Mouse (Mus musculus): ENCODE measurements around the gene Tjp2. TPM values are rescaled to one million over a fixed set of nuclear protein-coding genes. Genes with fewer than 3 reads are reported as not detected.
"Not testable (repeated sequence)": the region's sequence is repeated elsewhere in the genome, so short reads cannot be mapped to it uniquely, and the experiment has no call there.

Tjp2 gene
- polyA plus RNA-seq, 1 experiment from 2014 or later = 38.6 TPM

DNA sequence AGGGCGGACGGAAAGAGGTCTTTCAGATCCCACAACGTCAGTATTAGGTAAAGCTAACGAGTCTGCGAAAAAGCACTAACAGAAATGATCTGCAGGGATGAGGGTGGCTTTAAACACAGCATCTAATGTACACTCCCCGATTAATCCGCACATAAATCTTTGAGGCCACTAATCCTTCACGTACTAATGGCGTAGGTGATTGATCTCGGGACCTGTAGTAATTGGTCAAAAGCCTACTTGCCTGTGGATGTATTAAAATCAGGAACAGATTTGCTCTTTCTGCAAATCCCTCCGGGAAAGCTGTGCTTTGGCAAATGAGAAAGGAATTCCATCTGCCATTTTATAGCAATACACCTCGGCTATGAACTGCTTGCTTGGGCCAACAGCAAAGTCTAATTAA is 24.3 kb downstream of the Tjp2 start:
- Histone ChIP-seq H3K9me3 (no peaks in the 10 kb centered on the region), H3K4me1 (no peaks in the 10 kb centered on the region), H3K9ac (no peak overlapping the region), H3K27ac (no peak overlapping the region), H3K36me3 (no peaks in the 10 kb centered on the region), H3K27me3 (no peaks in the 10 kb centered on the region), H3K4me3 (no peak overlapping the region), H3K4me2 (no peak overlapping the region)
- ATAC-seq (ENCODE audit: borderline replicate concordance, extremely low read depth, low FRiP score, low TSS enrichment) = no peak
- WGBS = 81% methylated on average over 12 of the region's 12 CpGs

DNA sequence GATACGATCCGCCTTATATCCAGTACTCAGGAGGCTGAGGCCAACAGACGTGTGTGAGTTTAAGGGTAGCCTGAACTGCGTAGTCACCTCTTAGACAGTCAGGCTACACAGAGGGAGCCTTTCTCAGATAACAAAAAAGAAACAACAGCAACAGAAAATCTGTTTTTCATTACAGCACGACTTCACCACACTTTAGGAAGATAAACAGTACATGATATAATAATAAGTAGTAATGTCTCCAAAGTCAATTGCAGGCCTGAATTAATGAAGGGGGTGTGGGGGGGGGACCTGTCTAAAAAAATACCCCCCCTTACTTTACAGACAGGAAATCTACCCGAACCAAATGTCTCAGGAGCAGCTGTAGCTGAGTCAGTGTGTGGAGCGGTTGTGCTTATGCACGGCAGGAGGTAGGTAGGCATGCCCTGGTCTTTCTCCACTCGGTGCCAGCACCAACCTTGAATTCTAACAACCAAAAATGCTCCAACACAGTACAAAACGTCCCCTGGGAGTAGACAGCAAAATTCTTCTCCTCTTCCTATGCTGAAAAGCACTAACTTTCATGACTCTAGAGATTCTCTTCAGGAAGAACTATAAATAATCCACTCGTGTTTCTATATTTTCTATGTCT is 26.0 kb downstream of the Tjp2 start:
- ATAC-seq (ENCODE audit: borderline replicate concordance, extremely low read depth, low FRiP score, low TSS enrichment) = no peak
- Histone ChIP-seq H3K9me3 (no peaks in the 10 kb centered on the region), H3K27me3 (no peaks in the 10 kb centered on the region), H3K4me2 (no peak overlapping the region), H3K9ac (no peak overlapping the region), H3K4me1 (no peaks in the 10 kb centered on the region), H3K27ac (no peak overlapping the region), H3K36me3 (0 out of 2 replicates have a peak, but pooled peaks cover 5% of the 10 kb centered on the region), H3K4me3 (no peak overlapping the region)
- 67% methylated on average over 11 of the region's 11 CpGs for WGBS

DNA sequence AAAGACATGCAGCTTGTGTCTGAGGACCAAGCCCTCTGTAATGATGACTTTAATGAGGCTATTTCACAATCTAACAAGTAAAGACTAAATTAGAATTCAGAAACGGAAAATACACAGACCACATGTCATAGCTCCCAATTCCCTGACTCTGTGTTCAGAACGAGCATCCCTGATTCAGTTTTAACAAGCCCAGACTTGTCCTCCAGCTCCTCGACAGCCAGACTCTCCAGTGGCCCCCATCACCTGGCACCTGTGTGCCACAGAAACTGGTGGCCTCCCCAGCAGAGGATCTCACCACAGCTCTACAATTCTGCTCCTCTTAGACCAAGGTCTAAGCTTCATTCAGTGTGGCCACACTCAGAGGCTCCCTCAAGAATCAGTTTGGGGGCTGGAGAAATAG is 27.5 kb downstream of the Tjp2 start:
- Histone ChIP-seq H3K4me2 (no peak overlapping the region), H3K36me3 (0 out of 2 replicates have a peak, but pooled peaks cover 5% of the 10 kb centered on the region), H3K4me3 (no peak overlapping the region), H3K27ac (no peak overlapping the region), H3K9ac (no peak overlapping the region), H3K27me3 (no peaks in the 10 kb centered on the region), H3K4me1 (no peaks in the 10 kb centered on the region), H3K9me3 (no peaks in the 10 kb centered on the region)
- ATAC-seq (ENCODE audit: borderline replicate concordance, extremely low read depth, low FRiP score, low TSS enrichment) = no peak
- 55% methylated on average over 3 of the region's 3 CpGs for WGBS

DNA sequence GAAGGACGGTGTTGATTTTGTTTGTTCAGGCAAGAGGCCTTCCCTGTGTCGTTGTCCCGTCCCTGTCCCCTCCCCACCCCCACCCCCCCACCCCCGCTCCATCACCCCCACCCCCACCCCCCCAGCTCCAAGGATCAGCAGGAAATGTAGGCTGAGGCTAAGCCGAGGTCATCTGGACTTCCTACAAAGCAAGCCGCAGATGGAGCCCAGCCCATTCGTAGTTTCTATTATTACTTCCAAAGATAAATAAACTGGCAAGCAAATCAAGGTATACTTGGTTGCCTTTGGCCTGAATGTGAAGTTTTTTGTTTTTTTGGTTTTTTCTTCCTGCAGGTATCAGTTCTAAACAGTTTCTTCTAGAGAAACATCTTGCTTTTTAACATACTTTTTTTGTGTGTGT is 29.6 kb downstream of the Tjp2 start:
- no peak overlapping the region for H3K4me2 ChIP-seq
- H3K9ac ChIP-seq = no peak overlapping the region
- no peaks in the 10 kb centered on the region for H3K4me1 ChIP-seq
- 0 out of 2 replicates have a peak, but pooled peaks cover 5% of the 10 kb centered on the region for H3K36me3 ChIP-seq
- no peak for ATAC-seq (ENCODE audit: borderline replicate concordance, extremely low read depth, low FRiP score, low TSS enrichment)
- WGBS = 39% methylated on average over 7 of the region's 7 CpGs
- no peak overlapping the region for H3K4me3 ChIP-seq
- H3K27ac ChIP-seq = no peak overlapping the region
- H3K27me3 ChIP-seq = no peaks in the 10 kb centered on the region
- H3K9me3 ChIP-seq = no peaks in the 10 kb centered on the region

DNA sequence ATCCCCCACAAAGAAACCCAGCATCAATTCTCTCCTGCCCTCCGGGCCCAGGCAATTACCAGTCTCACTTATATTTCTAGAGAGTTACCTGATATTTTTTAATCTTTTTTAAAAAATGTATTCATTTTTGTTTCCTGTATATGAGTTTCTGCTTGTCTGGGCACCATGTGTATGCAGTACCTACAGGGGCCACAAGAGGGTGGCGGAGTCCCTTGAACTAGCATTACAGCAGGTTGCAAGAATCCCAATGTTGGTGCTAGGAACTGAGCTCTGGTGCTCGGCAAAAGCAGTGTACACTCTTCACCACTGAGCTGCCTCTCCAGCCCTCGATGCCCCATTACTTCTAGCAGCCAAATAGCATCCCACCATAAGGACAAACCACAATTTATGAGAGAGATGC is 30.6 kb downstream of the Tjp2 start:
- Histone ChIP-seq H3K4me3 (no peak overlapping the region), H3K36me3 (0 out of 2 replicates have a peak, but pooled peaks cover 5% of the 10 kb centered on the region), H3K4me1 (no peaks in the 10 kb centered on the region), H3K27me3 (no peaks in the 10 kb centered on the region), H3K27ac (no peak overlapping the region), H3K9me3 (no peaks in the 10 kb centered on the region), H3K9ac (no peak overlapping the region), H3K4me2 (no peak overlapping the region)
- WGBS = 92% methylated on average over 4 of the region's 4 CpGs
- ATAC-seq (ENCODE audit: borderline replicate concordance, extremely low read depth, low FRiP score, low TSS enrichment) = no peak

DNA sequence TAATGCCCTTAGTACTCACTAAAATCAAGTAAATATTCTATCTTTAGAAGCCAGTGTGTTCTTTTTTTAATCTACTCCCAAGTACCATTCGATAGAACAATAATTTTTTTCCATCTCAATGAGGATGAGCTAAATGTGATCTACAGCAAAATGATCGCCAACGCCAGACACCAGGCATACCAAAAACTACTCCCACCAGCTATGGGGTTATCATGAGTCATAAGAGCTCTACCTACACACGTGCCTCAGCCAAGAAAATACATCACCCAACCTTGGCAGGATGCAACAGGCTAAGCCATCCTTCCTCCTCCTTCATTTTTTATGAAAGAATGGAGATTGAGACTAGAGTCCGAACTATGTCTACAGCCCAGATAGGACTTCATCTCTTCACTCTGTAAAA is 31.9 kb downstream of the Tjp2 start:
- Histone ChIP-seq H3K4me3 (no peak overlapping the region), H3K27me3 (no peaks in the 10 kb centered on the region), H3K4me2 (no peak overlapping the region), H3K9me3 (no peaks in the 10 kb centered on the region), H3K4me1 (no peaks in the 10 kb centered on the region), H3K9ac (no peak overlapping the region), H3K27ac (no peak overlapping the region), H3K36me3 (0 out of 2 replicates have a peak, but pooled peaks cover 5% of the 10 kb centered on the region)
- 85% methylated on average over 5 of the region's 5 CpGs for WGBS
- ATAC-seq (ENCODE audit: borderline replicate concordance, extremely low read depth, low FRiP score, low TSS enrichment) = no peak

DNA sequence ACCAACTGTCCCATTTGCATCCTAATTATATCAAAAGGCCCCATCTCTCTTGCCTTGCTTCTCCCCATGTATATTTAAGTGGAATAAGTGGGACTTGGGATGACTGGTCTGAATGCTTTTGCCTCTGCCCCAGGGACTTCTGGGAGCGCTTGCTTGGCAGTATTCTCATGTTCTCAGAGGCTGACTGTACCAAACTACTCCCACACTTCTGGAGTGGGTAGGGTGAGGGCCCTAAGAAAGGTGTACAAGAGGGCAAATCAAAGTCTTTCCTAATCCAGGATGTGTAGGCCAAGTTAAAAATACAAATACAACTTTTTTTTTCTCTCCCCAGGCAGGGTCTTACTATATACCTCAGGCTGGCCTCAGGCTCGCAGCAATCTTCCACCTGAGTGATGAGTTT is 37.0 kb downstream of the Tjp2 start:
- H3K36me3 ChIP-seq = 0 out of 2 replicates have a peak, but pooled peaks cover 4% of the 10 kb centered on the region

DNA sequence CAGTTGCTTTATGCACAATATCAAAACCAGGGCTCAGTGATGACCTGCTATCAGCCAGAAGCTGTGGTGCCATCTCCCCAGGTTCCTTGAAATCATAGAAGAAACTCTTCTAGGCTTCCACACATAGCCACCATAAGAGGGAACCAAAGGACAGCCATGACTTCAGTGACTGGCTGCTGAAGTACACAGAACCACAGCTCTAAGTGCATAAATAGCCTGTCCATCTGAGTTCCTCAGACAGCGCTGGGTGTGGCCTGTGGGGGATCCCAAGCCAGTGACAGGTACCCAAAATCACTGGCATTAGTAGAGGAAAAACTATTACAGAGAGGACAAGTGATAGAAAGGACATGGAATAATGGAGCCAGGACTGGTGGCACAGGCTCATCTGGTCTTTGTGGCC is 37.5 kb downstream of the Tjp2 start:
- not testable (repeated sequence) for H3K36me3 ChIP-seq; H3K4me1 ChIP-seq; H3K9ac ChIP-seq; ATAC-seq (ENCODE audit: borderline replicate concordance, extremely low read depth, low FRiP score, low TSS enrichment); H3K9me3 ChIP-seq; H3K4me2 ChIP-seq; H3K27ac ChIP-seq; H3K4me3 ChIP-seq; H3K27me3 ChIP-seq
- WGBS = 87% methylated on average over 1 of the region's 1 CpGs

More for the DNA sequence above, 37.0 kb downstream of the Tjp2 start:
- no peak for ATAC-seq (ENCODE audit: borderline replicate concordance, extremely low read depth, low FRiP score, low TSS enrichment)
- 81% methylated on average over 2 of the region's 2 CpGs for WGBS
- Histone ChIP-seq H3K4me1 (no peaks in the 10 kb centered on the region), H3K9me3 (no peaks in the 10 kb centered on the region), H3K27ac (no peak overlapping the region), H3K27me3 (no peaks in the 10 kb centered on the region), H3K4me2 (no peak overlapping the region), H3K4me3 (no peak overlapping the region), H3K9ac (no peak overlapping the region)

DNA sequence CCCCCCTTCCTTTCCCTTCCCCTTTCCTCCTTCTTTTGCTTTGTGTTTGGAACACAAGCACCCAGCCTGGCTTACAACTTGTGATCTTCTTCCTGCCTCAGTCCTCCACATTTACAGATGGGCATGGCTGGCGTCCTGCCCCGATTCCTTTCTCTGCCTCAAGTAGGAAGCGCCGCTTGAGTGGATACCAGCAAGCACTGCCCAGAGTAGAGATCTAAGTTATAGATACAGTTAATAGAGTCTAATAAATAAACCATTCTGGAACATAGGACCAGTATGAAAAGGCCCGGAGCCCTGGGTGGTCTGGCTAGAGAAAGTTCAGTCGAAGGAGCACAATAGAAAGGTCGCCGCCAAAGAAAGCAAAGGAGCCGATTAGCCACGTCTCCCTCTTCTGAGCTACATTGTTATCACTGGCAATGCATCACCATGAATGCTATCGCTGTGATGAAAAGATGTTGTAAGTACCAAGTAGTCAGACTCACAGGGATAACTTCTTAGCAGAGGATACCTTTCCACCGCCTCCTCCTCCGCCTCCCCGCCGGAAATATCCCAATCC is 41.1 kb downstream of the Tjp2 start:
- Histone ChIP-seq H3K4me3 (no peak overlapping the region), H3K27me3 (no peaks in the 10 kb centered on the region), H3K9me3 (no peaks in the 10 kb centered on the region), H3K4me2 (no peak overlapping the region), H3K4me1 (peaks cover 6% of the 10 kb centered on the region), H3K27ac (no peak overlapping the region), H3K9ac (no peak overlapping the region), H3K36me3 (0 out of 2 replicates have a peak, but pooled peaks cover 4% of the 10 kb centered on the region)
- 87% methylated on average over 15 of the region's 15 CpGs for WGBS
- ATAC-seq (ENCODE audit: borderline replicate concordance, extremely low read depth, low FRiP score, low TSS enrichment) = no peak

DNA sequence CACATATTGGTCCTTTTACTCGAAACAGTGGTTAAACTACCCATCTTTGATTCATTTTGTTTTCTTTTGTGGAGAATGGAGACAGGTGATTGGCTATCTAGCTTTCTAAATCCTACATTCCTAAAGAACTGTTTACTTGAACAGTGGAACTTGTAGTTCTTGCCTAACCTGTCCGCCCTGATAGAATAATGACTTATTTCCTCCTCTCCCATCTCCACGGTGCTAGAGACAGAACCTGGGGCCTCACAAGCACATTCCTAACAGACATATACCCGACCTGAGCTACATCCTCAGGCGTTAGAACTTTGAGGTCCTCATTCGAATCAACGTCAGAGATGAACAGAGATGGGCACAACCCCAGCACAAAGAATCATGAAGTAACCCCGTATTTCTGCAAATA is 44.4 kb downstream of the Tjp2 start:
- no peak overlapping the region for H3K9ac ChIP-seq
- no peak for ATAC-seq (ENCODE audit: borderline replicate concordance, extremely low read depth, low FRiP score, low TSS enrichment)
- 43% methylated on average over 8 of the region's 8 CpGs for WGBS

DNA sequence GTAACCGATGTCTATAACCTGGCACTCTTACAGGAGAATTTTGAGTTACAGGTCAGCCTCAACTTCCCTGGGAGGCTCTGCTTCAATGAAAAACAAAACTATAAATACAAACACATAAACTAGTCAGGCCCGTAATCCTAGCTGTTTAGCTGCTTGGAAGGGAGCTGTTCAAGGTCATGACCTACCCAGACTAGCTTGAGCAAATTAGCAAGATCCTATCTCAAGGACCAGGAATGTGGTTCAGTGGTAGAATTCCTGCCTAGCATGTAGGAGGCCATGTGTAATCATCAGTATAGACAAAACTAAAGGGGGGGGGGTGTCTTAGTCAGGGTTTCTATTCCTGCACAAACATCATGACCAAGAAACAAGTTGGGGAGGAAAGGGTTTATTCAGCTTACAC is 46.7 kb downstream of the Tjp2 start:
- WGBS = 78% methylated on average over 2 of the region's 2 CpGs
- H3K4me1 ChIP-seq = peaks cover 23% of the 10 kb centered on the region
- no peak for ATAC-seq (ENCODE audit: borderline replicate concordance, extremely low read depth, low FRiP score, low TSS enrichment)
- H3K36me3 ChIP-seq = no peaks in the 10 kb centered on the region
- H3K27ac ChIP-seq = no peak overlapping the region
- no peaks in the 10 kb centered on the region for H3K9me3 ChIP-seq
- H3K9ac ChIP-seq = no peak overlapping the region
- no peak overlapping the region for H3K4me3 ChIP-seq
- no peaks in the 10 kb centered on the region for H3K27me3 ChIP-seq
- H3K4me2 ChIP-seq = no peak overlapping the region

More for the DNA sequence above, 44.4 kb downstream of the Tjp2 start:
- Histone ChIP-seq H3K4me1 (peaks cover 9% of the 10 kb centered on the region), H3K27me3 (no peaks in the 10 kb centered on the region), H3K4me3 (no peak overlapping the region), H3K36me3 (0 out of 2 replicates have a peak, but pooled peaks cover 4% of the 10 kb centered on the region), H3K4me2 (no peak overlapping the region), H3K27ac (no peak overlapping the region), H3K9me3 (no peaks in the 10 kb centered on the region)

DNA sequence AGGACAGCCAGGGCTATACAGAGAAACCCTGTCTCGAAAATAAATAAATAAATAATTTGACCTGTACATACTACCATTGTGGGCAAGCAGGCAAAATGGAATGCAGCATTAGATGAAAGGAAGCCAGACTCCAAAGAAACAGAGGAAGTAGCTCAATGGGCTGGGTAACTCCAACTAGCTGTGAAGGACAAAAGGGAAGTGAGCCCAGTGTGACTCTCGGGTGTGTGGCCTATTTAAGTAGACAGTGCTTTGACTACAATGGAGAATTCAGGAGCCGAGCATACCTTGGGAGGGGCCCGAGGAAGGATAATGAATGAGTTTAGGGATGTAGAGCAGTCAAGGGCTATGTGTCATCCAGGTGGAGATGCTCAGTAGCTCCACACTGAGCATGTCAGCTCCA is 48.1 kb downstream of the Tjp2 start:
- no peaks in the 10 kb centered on the region for H3K9me3 ChIP-seq
- no peak overlapping the region for H3K9ac ChIP-seq
- no peak overlapping the region for H3K4me3 ChIP-seq
- H3K27ac ChIP-seq = no peak overlapping the region
- ATAC-seq (ENCODE audit: borderline replicate concordance, extremely low read depth, low FRiP score, low TSS enrichment) = no peak
- H3K27me3 ChIP-seq = no peaks in the 10 kb centered on the region
- WGBS = 81% methylated on average over 4 of the region's 4 CpGs
- H3K4me2 ChIP-seq = no peak overlapping the region
- no peaks in the 10 kb centered on the region for H3K36me3 ChIP-seq
- peaks cover 28% of the 10 kb centered on the region for H3K4me1 ChIP-seq
